Mouse (Mus musculus) megakaryocyte-erythroid progenitor cell, adult 5-6 weeks (primary cell): ENCODE data around the gene Tm7sf2. TPM values are rescaled to one million over a fixed set of nuclear protein-coding genes. Genes with fewer than 3 reads are reported as not detected.

ENCODE experiments used
- ATAC-seq: replicated peaks from 2 replicates; pipeline ENCODE4 v1.8.0; 2016; ENCODE audit warnings: mild to moderate bottlenecking, inconsistent platforms; ENCODE audit not compliant: severe bottlenecking, poor library complexity, low FRiP score, low TSS enrichment
- total RNA-seq, 2 experiments: library from RNA; stranded (forward) in 1 of 2; stranded (reverse) in 1 of 2; fragments of 200-1000, 215-1000 nt in 1 of 2; fragments of >200 nt in 1 of 2; fragmentation: Nextera tagmentation in 1 of 2; gene quantifications; 2 replicates each; pipeline ENCODE4 v1.2.3; 2014 to 2017

Tm7sf2 gene
- total RNA-seq, 2 experiments from 2014 or later: 4.8 to 13.7 TPM

DNA sequence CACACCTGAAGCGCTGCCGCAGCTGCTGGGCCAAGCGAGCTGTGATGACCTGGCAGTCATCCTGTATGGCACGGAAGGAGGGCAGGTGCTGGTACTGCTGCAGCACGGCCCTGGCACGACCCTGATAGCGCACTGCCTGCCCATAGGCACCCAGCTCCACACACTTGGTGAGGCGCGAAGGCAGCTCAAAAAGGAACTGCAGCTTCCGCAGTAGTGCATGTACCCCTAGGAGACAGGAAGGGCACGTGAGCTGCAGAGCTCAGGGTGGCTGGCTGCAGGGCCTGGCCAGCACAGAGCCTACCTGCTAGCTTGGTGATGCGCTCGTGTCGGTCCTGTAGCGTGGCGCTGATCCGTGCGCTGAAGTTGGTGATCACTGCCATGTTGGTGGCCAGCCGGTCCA lies 3.1 kb upstream of the Tm7sf2 start:
- no peak for ATAC-seq

DNA sequence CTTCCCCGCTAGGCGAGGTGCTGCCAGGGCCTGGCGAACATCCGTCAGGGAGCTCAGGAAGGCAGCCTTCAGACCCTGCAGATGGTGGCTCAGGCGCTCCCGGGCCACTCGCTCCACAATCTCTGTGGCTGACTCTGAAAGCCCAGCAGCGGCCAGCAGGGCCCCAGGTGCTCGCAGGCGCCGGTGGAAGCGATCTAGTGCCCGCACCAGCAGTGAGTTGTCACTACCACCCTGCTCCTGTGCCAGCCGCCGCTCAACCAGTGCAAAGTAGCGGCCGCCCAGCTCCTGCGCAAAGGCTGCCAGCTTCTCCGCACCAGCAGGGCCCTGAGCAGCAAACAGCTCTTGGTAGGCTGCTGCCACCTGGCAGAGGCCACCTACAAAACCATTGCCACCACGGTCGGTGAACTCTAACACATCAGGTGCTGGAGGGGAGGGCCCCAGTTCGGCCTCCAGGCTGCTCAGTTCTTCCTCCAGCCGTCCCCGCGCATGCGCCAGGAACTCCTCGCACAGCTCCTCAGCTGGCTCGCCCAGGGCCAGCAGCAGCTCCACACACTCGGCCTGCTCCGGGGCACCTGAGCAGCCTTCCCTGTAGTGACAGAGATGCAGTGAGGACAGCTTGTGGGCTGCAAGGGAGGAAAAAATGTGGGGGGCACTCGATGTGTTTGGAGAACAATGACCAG lies 2.5 kb upstream of the Tm7sf2 start:
- ATAC-seq: no peak

DNA sequence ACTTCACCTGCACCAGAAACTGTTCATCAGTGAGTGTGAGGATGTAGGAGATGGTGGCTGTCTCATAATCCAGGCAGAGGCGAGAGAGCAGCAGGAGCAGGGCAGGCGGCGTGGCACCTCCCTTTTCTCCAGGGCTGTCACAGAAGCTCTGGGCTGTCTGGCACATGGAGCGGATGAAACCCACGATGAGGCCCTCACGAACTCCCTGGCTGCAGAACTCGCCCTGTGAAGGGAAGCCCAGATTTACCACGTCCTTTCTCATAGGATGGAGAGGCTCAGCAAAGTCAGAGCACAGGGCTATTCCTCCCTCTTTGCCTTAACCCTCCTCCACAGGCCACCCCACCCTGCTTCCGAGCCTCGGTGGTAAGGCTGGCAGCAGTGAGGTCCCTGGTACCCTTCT lies 1.7 kb upstream of the Tm7sf2 start:
- ATAC-seq: no peak

DNA sequence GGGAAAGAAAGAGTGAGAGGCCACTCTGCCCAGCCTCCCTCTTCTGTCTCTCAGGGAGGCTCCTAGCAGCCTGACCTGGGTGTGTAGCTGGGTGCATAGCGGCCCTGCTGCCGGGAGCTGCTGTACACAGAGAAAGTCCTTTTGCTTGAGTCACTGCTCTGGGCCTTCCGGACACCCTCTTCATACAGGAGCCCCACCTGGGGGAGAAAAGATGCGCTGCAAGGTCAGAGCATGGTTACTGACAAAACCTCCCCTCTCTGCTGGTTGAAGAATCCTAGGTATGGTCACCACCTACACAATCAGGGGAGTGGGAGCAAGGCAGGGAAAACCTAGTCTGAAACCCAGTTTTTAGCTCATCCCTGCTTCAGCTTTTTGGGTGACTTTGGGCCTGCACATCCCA lies 778 bp upstream of the Tm7sf2 start:
- ATAC-seq: no peak

DNA sequence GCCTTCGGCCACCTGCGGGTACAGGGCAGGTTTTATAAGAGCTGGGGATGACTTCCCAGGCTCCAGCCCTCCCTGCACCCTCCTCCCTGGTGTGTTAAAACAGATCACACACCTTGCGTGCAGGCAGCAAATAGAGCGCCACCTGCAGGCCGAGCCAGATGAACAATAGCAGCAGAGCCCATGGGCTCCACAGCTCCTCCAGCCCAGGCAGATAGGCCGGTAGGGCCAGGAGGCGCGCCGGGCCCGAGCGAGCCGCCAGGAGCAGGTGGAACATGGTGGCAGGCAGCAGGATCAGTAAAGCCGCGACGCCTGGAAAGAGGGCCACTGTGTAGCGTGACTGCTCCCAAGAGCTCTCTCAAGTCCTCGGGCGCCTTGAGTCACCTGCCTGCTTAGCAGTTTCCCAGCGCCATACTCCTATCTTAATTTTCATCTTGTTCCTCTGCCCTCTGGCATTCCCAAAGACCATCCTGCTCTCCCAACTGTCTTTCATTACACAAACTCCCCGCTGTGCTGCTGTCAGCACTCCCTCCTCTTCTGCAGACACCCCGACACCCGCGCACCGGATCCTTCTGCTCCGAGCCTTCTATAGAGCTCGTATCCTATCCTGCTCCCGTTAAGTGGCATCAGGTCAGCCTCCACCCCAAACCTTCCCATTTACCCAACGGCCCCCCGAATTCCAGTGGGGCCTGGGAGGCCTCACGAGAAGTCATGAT lies 1.0 kb downstream of the Tm7sf2 start:
- peak; percentile 72 for ATAC-seq

DNA sequence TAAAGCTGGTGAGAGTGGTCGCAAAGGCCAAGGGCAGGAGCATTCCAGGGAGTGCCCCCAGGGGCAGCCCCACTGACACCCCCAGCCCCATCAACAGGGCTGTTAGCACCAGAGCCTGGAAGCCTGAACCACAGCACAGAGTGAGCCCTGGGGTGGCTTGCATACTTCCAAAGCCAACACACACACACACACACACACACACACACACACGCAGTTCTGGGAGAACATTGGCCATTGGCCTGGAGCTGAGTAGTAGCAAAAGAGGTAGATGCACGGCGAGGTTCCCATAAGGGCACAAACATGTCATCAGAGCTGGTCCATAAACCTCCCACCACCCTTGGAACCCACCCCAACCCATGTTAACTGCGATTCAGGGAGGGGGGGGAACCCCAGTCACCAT lies 1.6 kb downstream of the Tm7sf2 start:
- no peak for ATAC-seq

DNA sequence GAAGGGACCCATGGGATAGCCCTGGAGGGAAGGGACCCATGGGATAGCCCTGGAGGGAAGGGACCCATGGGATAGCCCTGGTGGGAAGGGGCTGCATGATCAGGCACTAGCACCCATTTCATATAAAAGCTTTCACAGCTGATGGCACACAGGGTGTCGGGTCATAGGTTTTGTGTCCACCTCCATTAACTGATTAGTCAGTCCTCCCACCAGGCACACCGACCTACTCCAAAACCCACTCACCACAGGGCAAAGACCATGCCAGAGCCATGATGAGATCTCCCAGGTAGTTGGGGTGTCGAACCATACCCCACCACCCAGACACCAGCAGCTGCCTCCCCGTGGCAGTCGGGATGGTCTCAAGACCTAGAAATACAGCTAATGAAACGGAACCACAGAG lies 5.1 kb downstream of the Tm7sf2 start:
- no peak for ATAC-seq

DNA sequence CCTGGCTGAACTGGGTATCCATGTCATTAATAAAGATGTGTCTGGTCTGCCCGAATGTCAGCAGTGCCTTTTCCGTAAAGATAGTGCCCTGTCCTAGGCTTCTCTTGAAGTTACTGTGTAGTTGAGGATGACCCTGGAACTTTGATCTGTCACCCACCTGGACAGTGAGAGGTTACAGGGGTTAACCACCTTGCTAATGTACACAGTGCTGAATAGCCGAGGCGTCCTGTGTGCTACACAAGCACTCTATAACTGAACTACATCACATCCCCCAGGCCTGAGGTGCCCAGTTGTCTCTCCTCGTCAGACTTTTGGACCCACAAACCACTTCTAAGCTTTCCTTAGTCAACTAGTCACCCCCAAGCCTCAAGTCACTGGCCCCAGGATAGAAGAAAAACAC lies 5.8 kb downstream of the Tm7sf2 start:
- no peak for ATAC-seq

DNA sequence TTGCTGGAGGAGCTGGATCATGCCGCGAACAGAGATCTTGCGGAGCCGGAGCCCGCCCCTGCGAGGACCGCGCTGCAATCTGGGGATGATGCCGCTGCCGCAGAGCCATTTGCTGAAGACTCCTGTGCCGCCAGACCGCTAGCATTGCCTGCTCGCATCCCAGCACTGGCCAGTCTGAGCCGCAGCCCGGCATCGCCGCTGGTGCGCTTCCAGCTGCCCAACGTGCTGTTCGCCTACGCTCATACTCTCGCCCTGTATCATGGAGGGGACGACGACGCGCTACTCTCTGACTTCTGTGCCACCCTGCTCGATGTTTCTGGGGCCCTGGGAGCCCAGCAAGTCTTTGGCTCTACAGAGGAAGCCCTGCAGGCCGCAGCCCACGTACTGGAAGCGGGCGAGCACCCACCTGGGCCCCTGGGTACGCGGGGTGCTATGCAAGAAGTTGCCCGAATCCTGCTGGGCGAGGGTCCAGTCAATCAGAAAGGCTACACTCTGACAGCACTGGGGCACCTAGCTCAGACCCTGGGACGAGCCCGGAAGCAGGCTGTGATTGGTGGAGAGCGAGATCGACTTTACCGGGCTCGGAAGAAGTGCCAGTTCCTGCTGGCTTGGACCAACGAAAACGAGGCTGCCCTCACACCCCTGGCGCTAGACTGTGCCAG lies 6.4 kb downstream of the Tm7sf2 start:
- peak; percentile 40 for ATAC-seq

DNA sequence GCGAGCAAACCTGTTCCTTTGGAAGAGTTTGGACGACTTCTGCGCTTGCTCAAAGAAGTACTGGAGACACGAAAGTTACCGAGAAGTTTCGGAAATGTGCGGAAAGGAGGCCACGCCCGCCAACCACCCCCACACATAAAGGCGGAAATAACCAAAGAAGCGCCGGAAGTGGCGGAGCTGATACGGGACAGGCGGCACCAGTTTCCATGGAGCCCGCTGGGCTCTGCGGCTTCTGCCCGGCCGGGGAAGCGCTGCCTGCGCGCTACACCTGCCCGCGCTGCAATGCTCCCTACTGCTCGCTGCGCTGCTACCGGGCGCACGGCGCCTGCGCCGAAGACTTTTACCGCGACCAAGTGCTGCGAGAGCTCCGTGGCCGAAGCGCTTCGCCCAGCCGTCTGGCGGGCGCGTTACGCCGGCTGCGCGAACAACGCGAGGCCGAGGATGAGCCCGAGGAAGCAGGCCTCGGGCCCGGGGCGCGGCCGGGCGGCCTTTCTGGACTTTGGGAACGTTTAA lies 7.1 kb downstream of the Tm7sf2 start, which contains the start of gene Znhit2:
Gene Znhit2, plus strand, starts transcription at position 172 of the 513 bp plus-strand sequence.
- peak; percentile 80 for ATAC-seq

DNA sequence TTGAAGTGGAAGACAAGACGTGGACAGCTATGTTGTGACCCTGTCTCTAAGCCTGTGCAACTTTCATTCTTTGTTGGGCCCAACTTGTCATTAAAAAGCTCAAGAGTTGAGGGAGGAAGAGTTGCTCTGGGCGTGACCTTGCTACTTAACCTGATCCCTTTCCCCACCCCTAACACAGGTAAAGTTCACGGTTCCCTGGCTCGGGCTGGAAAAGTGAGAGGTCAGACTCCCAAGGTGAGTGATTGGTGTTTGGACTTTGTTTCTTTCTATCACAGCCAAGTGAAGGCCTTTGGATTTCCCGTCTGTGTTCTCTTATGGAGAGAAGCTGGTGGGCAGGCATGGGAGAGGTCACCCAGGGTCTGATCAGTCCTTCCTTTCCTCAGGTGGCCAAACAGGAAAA lies 9.2 kb downstream of the Tm7sf2 start:
- no peak for ATAC-seq

DNA sequence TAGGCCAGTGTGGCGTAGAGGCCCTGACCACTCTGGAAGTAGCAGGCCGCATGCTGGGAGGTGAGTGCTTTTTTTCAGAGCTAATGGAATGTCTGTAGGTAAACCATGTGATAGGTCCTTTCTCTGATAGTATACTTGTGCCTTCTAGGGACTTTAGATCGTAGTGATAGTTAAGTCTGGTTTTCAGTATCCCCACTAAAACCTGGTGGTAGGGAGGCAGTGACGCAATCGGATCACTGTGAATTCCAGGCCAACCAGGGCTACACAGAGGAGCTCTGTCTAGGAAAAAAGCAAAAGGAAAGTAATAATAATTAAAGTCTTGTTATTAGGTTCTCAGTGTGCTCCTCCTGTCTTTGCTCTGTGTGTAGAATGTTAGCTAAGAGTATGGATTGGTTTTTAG lies 9.7 kb downstream of the Tm7sf2 start:
- no peak for ATAC-seq

DNA sequence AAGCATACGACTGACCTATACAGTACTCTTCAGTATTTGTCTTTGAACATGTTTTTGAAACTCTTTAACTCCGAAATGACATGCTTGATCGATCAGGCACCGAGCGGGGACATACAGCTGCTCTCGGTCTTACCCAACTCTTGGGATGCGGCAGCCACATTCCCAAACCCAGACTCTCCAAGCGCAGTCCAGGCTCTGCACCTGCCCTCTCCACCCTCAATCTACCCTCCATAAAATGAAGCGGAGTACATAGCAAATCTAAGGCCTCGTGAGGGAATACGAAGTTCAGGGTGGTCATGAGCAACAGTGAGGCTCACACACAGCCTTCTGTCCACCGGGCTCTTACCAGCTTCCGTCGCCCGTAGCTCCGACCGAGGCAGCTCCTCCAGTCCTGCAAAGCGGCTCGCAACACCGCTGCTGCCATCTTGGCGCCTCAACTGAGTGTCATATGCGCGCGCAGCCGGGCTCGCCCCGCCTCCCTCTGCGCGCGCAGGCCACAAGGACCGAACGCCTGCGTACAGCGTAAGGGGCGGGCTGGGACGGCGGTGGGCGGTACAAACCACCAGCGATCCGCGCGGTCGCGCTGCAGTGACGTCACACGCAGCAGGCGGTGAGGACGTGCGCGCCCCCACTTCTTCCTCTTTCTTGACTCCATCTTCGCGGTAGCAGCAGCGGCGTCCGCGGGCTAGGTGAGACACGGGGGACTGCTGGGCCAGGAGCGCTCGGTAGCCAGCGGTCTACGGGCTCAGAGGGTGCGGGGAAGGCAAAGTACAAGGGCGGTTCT lies 10.7 kb downstream of the Tm7sf2 start, which contains the start of the genes Mrpl49 and Fau:
Gene Mrpl49, minus strand, starts transcription at position 473 of the 784 bp plus-strand sequence.
Gene Fau, plus strand, starts transcription at position 532 of the 784 bp plus-strand sequence.
- ATAC-seq: peak; percentile 71

DNA sequence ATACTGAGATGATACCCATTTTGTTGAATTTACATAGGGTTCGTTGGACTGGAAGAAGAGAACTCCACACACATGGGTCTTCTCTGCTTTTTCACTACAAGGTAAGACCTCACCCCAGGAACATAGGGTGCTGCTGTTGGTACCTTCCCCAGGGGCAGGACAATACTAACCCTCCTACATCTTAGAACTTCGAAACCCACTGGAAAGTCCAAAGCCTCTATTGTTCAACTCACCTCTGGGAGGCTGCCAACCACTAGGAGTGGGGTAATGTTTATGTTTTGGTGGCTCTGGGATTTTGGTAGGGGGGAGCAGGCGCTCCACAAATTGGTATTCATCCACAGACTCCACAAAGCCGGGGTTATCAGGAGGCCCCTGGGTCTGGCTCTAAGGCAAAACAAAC lies 11.5 kb downstream of the Tm7sf2 start:
- ATAC-seq: no peak

DNA sequence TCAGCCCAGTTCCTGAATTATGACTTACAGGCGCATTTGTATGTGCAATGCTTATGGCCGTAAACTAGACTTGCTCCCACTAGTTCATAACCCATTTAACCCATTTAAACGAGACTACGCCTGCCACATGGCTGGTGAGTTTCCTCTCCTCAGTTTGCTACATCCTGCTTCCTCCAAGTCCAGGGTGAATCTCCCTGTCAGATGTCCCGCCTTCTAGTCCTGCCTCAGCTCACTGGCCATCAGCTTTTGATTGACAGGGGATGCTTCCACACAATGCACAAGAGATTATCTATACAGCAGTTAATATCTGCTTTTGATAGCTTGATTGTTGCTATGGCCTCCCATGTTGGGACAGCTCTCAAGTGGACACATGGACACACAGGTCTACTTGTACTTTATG lies 13.9 kb downstream of the Tm7sf2 start:
- no peak for ATAC-seq

DNA sequence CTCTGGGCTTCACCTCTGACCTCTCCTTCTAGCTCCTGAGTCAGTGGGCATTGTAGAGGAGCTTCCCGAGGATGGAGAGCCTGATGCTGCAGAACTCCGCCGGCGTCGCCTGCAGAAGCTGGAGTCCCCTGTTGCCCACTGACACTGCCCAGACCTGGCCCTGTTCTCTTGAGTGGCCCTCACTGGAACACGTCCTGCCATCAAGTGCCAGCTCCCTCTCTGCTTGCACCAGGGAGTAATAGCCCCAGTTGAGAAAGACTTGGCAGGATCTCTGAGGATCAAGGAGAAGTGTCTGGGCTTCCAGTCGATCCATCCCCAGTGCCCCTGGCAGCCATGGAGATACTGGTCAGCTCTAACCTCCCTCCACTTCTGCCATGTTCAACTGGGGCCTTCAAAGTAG lies 15.7 kb downstream of the Tm7sf2 start:
- no peak for ATAC-seq

DNA sequence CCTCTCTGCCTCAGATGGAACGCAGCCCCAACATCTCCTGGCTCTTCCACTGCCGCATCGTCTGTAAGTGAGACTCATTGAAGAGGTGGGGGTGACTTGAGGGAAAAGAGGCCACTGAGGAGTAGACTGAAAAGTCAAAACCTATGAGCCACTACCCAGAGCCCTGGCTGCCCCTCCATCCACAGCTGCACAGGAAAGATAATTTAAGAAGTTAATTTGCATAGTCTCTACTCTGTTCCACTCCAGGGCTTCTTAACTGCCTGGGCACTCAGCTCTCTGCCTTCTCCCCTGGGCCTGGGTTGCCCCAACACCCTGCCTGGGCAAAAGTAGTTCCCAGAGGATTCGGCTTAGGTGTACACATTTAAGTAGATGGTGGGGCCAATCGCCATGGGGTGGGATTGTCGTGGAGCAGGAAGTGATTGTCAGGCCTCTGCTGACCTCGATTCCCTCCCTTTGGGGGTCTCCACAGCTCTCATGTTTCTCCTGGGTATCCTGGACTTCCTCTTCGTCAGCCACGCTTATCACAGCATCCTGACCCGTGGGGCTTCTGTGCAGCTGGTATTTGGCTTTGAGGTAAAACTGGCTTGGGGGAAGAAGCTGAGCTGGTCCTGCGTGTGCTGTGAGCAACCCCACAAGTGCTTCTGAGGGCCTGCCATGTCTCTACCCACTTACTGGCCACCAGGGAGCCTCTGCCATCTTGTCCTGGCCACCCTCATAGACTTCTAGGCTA lies 19.3 kb downstream of the Tm7sf2 start:
- peak; percentile 24 for ATAC-seq

DNA sequence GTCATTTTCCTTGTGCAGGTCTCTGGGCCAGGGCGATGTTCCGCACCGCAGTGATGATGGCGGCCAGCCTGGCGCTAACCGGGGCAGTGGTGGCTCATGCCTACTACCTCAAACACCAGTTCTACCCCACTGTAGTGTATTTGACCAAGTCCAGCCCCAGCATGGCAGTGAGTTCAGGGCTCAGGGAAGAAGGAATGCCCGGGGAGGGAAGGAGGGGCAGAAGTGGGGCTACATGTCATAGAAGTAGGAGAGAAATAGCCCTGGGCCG lies 20.3 kb downstream of the Tm7sf2 start:
- ATAC-seq: no peak

DNA sequence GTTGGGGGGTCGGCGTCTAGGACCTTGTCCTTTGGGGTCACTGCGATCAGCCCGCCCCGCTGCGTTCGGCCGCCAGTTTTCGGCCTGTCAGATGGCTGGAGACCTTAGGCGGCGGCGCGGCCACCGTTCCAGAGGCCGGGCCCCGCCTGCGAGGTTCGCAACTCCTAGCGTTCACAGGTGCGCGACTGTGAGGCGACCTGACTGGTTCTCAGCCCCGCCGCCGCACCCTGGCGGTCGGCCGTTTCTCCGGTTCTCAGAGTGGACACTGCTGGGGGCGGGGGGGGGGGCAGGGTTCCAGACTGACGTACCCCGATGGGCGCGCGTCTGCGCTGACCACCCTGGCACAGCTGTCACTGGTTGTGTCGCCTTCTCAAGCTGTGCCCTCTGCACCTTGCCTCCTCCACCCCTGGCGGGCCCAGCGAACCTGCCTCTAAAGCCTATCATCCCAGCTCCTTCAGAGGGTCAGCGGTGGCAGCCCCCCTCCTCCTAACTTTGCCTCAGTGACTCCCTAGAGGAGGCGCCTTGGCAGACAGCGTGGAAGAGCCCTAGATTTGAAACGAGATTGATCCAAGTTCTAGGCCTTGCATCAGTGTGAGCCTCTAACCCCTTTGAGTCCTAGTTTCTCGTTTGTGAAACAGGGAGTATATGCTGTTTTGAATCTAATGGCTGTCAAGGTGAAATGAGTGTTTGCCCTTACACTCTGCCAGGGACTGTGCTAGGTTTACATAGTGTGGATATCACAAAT lies 20.8 kb downstream of the Tm7sf2 start:
- no peak for ATAC-seq
